Mouse (Mus musculus) frontal cortex, postnatal 25 days (tissue): ENCODE measurements around the gene Dusp19.

ENCODE experiments used
- DNase-seq, 2 experiments: peaks; one replicate each; pipeline ENCODE4 v3.0.0; 2022; ENCODE audit warnings: low spot score in 2 of 2

The Dusp19 gene

DNA sequence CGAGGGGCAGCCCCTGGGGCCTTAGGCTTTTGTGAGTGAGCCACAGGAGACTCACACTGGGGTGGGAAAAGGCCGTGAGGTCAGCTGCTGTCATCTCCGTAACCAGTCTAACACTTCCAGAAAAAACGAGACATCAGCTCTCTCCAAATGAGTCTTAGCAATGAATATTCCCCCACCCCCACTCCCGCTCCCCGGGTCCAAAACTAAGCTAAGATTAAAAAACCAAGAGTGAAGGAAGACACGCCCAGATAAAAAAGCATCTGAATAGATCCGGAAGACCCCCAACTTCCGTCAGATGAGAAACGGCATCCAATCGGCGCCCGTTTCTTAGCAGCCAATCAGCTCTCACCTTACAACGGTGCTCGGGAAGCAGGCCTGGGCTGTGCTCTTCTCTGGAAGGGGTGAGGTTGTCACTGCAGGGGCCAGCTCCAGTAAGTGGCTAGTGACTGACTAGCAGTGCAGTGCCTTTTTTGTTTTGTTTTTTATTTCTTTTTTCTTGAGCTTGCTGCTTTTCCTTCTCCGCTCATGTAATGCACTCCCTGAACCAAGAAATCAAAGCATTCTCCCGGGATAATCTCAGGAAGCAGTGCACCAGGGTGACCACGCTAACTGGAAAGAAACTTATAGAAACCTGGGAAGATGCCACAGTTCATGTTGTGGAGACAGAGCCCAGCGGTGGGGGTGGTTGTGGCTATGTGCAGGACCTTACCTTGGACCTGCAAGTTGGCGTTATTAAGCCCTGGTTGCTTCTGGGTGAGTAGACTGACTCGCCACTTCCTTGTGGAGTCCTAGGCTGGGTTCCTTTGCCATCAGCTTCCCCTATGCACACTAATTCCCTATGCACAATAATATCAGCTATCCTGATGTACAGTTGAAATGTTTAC is at the start of gene Dusp19, which contains the start of gene Nup35:
Dusp19 (plus strand) TSS at position 192 of the 884 bp plus-strand sequence.
Nup35 (plus strand) TSS at position 383 of the 884 bp plus-strand sequence.
- peak; percentile 97 to 99 for DNase-seq

DNA sequence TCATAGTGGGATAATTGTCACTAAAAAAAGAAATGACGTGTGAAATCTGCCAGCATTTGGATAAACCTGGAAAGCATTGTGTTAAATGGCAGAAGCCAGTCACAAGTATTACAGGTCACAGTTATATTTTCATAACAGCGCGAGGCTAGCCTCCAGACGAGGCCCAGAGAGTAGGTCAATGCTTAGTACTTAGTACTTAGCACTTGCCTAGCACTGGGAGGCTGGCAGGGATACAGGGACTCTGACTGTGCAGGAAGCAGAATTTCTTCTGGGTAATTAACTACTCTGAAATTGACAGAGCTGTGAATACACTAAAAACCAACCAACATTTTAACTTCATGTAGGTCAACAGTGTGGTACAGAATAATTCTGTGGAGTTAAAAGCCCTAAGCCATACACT is 49.4 kb upstream of the Dusp19 start:
- DNase-seq = no peak

DNA sequence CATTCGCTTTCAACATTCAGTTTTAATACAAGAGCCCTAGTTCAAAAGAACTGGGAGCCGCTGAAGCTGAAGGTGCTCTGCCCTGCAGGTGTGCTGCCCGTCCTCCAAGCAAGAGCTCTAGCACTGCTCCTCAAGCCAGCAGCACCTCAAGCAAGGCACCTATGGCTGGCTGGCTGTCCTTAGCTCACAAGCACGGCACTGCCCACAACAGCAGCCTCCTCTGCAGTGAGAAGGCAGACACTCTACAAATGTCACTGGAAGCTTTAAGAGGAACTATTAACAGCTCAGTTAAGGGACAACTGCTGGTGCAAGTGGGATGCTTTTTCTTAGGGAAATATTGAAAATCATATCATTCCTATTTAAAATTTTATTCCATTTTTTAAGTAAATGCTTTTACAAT is 46.2 kb upstream of the Dusp19 start:
- no peak for DNase-seq

DNA sequence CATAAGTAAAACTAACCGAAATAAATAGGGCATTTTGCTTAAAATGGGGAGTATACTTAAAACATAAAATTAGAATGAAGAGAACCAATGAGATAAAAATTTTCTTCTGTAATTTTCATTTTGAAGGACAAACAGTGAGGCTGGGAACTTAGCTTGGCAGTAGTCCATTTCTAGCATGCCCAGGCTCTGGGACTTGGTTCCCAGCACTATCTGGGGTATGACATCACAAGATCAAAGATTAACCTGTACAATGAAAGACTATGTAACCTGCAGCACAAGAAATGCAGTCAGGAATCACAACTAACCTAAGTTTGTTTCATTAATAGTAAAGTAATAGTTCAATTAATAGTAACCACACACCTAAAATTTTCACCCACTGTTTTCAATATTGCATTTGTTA is 39.6 kb upstream of the Dusp19 start:
- no peak for DNase-seq

DNA sequence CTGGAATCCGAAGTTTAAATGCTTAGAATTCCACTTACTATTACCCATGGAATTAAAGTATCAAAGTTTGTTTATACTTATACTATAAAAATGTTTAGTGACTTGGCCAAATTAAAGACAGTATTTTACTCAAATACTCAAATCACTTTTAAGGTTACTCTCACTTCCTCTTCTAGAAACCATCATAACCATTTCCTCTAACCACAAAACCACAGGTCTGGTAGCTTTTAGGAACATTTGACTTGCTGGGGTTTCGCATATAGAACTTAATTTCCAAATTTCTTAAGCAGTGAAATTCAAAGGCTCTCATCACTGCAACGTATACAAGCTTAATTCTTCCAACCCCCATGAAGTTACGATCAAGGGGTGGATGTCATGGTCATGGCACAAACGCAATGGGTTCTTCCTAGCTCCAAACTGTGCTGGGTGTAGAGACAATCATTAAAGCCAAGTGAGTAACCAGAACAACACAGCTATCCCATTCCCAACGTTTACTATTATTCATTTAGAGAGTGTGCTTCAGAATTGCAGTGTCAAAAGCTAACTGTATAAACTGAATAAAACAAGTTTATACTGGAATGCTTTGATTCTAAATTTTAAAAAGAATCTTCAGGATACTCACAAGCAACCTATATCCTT is 37.5 kb upstream of the Dusp19 start:
- no peak for DNase-seq

DNA sequence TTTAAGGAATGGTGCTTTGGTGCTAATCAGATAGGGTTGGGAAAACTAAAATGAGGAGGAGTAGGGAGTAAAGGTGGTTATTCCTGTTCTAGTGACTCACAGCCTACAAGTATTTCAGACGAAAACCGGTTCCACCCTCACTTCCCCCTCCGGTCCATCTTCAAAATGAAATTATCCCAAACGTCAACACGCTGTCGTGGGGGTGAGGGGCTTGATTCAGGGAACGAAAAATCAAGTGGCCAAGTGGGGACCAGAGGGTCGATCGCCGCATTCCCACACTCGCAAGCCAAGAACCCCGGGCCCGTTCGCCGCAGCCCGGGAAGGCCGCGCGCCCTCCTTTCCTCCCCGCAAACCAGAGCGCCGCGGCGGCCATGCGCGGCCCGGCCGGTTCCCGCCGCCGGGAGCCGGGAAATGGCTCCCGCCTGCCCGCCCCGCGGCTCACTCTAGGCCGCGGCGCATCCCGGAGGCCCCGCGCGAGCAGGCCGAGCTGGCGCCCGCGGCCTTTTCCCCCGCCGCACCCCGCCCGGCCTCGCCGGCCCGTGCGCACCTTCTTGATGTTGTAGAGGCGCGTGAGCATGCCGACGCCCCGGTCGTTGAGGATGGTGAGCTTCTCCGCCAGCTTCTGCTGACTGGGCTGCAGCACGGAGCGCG is 36.4 kb upstream of the Dusp19 start:
- no peak for DNase-seq

DNA sequence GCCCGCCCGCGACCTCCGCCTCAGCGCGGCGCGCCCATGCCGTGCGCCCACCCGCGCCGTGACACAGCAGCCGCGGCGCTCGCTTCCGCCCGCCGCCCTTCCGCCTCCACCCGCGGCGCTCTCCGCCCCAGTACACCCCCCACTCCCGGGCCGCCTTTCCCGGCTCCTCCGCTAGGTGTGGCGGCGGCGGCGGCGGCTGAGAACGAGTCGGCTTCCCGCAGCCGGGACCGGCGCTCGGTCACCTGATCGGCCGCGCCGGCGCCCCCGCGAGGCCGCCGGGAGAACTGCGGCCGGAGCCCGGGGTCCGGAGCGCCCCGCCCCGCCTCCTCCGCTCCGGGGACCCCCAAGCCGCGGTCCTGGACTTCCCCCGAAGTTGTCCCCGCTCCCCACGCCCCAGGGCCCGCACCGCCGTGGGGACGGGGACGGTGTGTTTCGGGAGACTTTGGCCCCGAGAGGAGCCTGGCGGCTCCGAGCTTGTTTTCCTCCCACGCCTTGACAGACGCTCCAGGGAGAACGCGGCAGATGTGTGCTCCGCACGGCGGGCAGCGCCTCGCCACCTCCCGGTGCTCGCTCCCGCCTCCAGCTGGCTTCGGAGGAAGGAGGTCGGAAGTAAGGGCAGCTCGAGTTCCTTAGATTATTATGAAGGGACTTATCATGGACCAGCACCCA is 35.7 kb upstream of the Dusp19 start, which contains the start of gene Nckap1:
Nckap1 (minus strand) TSS at position 338 of the 669 bp plus-strand sequence.
- peak; percentile 72 to 80 for DNase-seq

DNA sequence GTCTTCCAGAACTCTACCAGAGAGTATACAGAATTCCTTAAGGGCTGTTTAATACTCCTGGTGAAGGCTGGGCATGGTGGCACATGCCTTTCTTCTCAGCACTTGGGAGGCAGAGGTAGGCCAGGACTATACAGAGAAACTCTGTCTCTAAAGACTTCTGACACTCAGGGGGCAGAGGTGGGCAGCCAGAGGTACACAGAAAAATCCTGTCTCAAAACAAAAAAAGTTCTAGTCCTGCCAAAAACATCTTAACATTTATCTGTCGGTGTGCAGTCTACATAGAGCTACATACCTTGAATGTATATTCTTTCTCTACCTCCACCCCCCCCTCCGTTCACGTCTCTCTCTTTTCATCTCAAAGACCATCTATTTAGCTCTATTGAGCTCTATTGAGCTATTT is 34.5 kb upstream of the Dusp19 start:
- no peak for DNase-seq

DNA sequence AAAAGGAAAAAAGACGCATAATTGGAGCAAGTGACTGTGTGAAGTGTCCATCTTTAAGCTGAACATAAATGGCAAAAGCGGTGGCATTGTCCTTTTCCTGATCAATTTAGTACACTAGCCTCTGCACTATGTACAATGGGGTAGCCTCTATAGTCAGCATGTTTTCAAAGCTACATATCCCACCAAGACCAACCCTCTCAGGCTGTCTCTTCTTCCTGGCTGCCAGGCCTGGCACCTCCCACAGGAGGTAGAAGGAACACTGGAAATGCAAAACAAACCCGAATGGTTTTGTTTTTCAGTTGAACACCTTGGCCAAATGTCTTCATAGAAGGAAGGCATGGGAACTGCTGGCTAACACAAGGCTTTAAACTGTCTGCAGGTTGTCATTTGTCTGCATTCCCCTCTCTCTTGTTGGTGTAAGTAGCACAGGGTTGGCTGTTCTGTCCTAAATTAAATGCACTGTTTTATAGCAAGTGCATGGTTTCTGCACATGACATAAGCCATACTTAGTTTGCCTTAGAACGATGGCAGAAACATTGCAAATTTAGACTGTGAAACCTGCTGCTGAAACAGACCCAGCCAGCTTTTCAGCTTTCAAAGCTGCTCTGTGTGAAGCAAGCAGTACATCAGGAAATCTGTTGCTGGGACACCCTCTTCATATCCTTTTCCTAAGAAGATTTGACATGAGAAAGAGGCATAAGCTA is 22.5 kb upstream of the Dusp19 start:
- DNase-seq = no peak

DNA sequence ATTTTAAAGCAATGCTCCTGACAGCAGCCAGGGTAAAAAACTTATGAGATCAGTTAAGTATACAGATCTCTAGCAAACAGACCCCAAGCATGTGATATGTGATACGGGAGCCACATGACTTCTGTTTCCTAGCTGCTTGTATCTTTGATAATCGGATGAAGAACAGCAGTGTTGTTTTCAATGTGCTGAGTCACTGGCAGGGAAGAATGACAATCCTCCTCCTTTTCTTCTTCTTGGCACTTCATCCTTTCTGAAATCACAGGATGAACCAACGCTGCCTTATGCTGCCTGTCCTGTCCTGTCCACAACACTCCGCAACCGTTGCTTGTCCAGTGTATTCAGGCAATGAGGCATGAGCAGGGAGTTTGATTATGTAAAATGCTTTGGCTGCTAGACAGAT is 19.9 kb upstream of the Dusp19 start:
- DNase-seq = no peak

DNA sequence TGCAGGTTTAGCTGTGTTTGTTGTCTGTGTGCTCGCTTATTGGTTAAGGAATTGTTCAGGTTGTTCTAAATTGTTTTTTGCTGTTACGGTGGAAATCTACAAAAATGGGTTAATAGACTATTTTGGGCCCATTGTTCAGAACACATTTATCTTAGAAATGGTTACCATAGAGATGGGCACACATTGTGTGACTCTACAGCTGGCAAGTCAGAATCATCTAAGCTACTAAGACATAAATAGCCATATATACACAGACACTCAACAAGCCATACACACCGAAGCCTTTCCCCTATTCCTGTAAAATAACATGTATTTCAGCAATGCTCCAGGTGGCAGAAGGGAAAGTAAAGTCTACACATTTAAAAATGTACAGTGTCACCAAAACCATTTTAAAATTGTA is 17.0 kb upstream of the Dusp19 start:
- no peak for DNase-seq

DNA sequence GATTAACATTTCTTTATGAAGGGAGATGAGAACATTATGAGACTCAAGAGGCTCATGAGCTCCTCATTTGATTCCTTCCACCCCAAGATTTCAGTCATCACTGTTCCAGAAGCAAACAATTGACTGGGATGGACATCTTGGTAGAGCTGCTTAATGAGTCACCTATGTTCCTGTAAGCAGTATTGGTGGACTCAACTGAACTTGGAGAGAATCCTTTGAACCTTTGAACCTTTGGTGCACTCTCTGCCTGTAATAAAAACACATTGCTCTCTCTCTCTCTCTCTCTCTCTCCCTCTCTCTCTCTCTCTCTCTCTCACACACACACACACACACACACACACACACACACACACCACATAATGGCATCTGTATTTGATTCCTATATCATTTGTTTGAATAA is 16.2 kb upstream of the Dusp19 start:
- DNase-seq = no peak

DNA sequence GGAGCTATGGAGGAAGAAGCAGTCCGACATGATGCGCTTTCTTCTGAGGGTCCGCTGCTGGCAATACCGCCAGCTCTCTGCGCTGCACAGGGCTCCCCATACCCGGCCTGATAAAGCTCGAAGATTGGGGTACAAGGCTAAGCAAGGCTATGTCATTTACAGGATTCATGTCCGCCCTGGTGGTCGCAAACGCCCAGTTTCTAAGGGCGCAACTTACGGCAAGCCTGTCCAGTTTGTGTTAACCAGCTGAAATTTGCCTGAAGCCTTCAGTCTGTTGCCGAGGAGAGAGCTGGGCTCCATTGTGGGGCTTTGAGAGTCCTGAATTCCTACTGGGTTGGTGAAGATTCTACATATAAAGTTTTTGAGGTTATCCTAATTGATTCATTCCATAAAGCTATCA is 14.1 kb upstream of the Dusp19 start:
- DNase-seq = no peak

DNA sequence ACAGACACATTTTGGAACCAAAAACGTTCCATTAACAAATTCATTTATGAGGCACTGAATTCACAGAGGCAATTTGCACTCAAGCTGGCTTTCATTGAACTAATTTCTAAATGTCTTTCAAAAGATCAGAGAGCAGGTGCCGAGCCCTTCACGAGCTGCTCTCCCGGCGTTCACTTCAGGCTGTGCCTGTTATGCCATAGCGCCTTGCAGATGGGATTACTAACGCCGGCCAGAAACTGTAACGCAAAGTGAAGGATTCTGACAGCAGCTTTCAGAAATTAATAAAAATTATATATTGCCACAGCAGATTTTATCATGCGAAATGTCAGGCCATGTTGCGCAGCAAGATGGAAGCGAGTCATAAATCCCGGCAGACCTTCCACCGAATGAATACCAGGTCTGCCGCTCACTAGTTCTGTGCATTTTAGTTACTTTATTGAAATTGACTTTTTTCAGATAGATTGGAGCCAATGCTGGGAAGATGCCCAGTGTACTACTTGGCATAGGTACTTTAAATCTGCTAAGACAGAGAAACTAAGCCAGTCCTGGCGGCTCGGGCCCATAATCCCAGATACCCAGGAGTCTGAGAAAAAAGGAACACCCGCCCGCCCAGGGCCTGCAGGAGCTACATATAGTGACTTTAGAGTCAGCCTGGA is 12.9 kb upstream of the Dusp19 start:
- DNase-seq = no peak

DNA sequence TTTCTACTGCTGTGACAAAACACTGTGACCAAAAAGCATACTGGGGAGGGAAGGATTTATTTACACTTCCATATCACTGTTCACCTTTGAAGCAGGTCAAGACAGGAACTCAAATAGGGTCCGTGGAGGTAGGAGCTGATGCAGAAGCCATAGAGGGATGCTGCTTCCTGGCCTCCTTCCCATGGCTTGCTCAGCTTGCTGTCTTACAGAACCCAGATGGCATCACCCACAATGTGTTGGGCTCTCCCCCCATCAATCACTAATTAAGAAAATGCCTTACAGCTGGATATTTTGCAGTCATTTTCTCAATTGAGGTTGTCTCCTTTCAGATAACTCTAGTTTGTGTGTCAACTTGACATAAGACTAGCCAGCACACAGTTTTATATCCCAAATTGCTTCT is 4.6 kb upstream of the Dusp19 start:
- DNase-seq = no peak

DNA sequence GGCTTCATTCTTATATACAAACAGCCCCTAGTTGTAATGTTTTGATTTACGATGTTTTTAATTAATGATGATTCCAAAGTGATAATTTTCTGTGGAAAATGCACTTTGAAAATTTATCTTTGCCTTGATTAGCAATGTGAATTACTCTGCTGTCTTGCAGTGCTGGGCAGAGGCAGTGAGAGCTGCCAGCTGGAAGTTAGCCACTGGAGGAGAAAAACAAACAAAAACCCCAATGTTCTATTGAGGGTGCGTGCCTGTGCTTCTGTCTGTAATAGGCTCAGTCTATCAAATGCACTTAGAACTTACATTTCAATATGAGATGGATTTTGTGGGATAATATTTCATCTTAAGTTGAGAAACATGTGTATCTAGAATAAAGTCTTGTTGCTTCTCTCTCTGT is 4.0 kb upstream of the Dusp19 start:
- no peak for DNase-seq

DNA sequence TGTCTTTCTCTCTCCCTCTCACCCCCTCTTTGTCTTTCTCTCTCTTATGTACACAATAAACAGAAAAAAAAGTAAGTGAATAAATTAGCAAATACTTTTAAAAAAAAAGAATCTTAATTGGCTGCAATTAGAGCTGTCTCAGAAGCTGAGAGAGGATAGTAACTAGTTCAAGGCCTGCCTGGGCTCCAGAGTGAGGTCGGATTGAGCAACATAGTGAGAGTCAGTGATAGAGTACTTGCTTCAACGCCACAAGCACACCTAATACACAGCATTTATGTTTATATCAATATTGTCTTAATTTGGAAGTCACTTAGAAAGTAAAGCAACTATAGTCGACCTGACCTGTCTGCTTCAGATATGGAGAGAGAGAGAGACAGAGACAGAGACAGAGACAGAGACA is 2.1 kb downstream of the Dusp19 start:
- no peak for DNase-seq

DNA sequence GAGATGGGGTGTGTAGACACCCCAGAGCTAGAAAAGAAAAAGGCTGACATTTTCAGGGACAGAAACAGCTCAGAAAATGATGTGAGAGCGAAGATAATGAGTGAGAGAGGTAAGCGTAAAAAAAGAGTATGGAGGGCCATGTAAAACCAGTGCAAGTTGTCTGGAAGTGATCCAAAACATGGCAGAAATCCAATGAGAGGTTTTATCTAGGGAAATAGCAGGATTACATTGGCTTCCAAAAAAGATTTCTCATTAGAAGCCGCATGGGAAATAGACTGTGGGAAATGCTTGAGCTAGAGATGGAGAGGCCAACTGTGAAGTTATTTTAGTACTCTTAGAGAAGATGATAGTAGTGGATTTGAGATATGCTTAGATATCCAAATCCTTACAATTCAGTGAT is 5.1 kb downstream of the Dusp19 start:
- no peak for DNase-seq

DNA sequence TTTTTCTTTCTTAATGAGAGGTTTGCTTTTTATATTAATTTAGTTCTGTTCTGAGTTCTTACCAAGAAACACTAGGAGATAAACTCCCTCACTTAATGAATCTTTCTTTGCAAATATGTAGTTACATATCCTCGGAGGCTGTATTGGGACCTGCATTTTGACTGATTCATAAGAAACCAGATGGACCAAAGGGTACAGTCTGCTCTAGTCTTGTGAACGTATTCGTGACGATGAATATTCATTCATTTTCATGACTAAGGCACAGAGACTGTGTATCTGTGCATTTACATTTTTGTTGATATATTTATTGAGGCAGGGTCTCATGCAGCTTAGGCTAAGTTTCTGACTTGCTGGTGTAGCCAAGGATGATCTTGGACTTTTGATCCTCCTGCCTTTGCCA is 7.7 kb downstream of the Dusp19 start:
- DNase-seq = no peak

DNA sequence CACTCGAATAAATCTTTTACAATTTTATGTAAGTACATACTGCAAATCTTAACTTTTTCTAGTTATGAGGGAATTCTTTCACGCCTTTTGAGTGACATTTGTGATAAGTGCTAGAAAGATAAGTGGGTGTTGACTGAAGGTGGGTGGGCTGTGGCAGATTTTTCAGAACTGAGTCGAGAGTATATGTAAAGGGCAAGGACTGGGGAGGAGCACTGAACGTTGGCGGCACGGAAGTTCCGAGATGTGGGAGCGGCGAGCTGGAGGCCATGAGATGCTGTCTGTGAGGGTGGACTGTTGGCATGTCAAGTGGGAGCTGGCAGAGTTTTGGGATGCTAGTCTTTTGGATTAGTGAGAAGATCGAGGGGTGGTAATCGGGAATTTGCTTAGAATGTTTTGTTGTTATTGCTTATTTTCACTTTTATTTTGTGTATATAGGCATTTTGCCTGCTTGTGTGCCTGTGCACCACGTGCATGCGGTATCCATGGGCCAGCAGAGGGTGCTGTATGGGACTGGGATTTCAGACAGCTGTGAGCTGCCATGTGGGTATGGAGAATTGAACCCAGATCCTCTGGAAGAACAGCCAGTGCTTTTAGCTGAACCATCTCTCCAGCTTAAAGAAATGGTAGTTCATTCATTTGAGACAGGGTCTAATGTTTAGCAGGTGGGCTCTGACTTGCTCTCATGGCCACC is 15.6 kb downstream of the Dusp19 start:
- DNase-seq = peak in 1 of 2 experiments; percentile 15
